Mouse (Mus musculus) neural tube, embryonic 12.5 days (tissue): ENCODE data around the gene Zfp638. TPM values are rescaled to one million over a fixed set of nuclear protein-coding genes. Genes with fewer than 3 reads are reported as not detected.

Experiments used
- ATAC-seq: fragments of 200-750 bp; cut with Nextera tagmentation; 2 replicates; pipeline ENCODE4 v1.8.0; 2017; ENCODE audit warnings: low read depth, mild to moderate bottlenecking, moderate TSS enrichment, moderate library complexity; ENCODE audit not compliant: low FRiP score
- H3K27ac ChIP-seq: fragments of 300-500 bp; sonication (generic); 2 replicates; pipeline ENCODE4 v1.5.1; 2016
- H3K27me3 ChIP-seq: fragments of 300-500 bp; sonication (generic); replicated peaks from 2 replicates; pipeline ENCODE4 v1.6.1; 2016; ENCODE audit warnings: mild to moderate bottlenecking
- H3K36me3 ChIP-seq: fragments of 300-500 bp; sonication (generic); 2 replicates; pipeline ENCODE4 v1.6.1; 2016; ENCODE audit warnings: mild to moderate bottlenecking
- H3K4me1 ChIP-seq: fragments of 300-500 bp; sonication (generic); 2 replicates; pipeline ENCODE4 v1.6.1; 2016
- H3K4me2 ChIP-seq: fragments of 300-500 bp; sonication (generic); replicated peaks from 2 replicates; pipeline ENCODE4 v1.6.1; 2016; ENCODE audit warnings: mild to moderate bottlenecking
- H3K4me3 ChIP-seq: fragments of 300-500 bp; sonication (generic); 2 replicates; pipeline ENCODE4 v1.5.1; 2016
- H3K9ac ChIP-seq: fragments of 300-500 bp; sonication (generic); 2 replicates; pipeline ENCODE4 v1.6.1; 2016; ENCODE audit warnings: mild to moderate bottlenecking
- H3K9me3 ChIP-seq: fragments of 300-500 bp; sonication (generic); 2 replicates; pipeline ENCODE4 v1.6.1; 2016; ENCODE audit warnings: mild to moderate bottlenecking
- WGBS: fragments of 180-500 bp; shearing (Covaris S2); methylation state at CpG from one replicate; pipeline ENCODE4 v1.1.7; 2016; 5-methylcytosine and 5-hydroxymethylcytosine counted together
- polyA plus RNA-seq: library from polyadenylated mRNA; unstranded; fragments of >200 nt; fragmentation: Nextera tagmentation; extraction: Ambion mirVana; gene quantifications from 2 replicates; pipeline ENCODE4 v1.2.1, GENCODE M21; 2016

Gene Zfp638
- polyA plus RNA-seq, 1 experiment from 2014 or later, result 92.4 TPM

DNA sequence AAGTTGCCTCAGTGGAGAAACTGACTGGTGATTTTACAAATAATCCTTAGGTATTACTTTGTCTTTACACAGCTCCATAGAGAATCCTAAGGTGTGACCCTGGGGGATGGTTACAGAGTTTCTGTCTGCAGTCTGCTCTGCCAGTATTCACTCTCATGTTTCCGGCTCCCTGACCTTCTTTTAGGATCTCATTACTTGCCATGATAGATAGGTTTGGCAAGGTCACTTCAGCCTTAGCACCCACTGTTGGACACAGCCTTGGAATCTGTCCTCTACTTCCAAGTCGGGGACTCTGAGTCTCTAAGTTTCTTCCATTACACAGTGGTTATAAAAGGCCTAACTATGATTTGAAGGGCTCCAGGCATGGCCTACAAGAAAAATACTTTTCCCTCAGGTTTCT, 17.5 kb upstream of the Zfp638 start:
- ATAC-seq, result no peak
- WGBS, result 88% methylated on average over 2 of the region's 2 CpGs
- Histone ChIP-seq H3K4me3 (no peak overlapping the region), H3K9ac (no peak overlapping the region), H3K27ac (no peak overlapping the region), H3K4me1 (no peaks in the 10 kb centered on the region), H3K9me3 (no peaks in the 10 kb centered on the region), H3K4me2 (no peak overlapping the region), H3K27me3 (no peaks in the 10 kb centered on the region), H3K36me3 (no peaks in the 10 kb centered on the region)

DNA sequence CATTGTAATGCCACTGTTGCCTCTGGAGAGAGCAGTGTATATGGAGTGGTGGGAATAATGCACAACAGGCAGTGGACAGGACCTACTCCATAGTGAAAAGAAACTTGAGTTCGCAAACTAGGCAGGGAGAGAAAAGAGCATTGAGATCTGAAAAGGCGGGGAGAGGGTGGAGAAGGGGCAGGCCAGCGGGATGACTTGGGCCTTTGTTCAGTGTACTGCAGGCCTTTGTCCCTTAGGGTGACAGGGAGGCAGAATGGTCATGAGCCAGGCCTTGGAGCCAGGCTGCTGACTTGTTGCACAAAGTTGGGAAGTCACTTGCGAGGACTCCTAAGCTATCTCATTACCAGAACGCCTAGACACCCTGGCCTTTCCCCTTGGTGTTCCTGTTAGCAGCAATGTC, 9.4 kb upstream of the Zfp638 start:
- Histone ChIP-seq H3K9me3 (no peaks in the 10 kb centered on the region), H3K27me3 (no peaks in the 10 kb centered on the region), H3K4me1 (no peaks in the 10 kb centered on the region), H3K4me3 (no peak overlapping the region), H3K27ac (no peak overlapping the region), H3K4me2 (no peak overlapping the region), H3K9ac (no peak overlapping the region), H3K36me3 (no peaks in the 10 kb centered on the region)
- ATAC-seq, result no peak
- WGBS, result 33% methylated on average over 5 of the region's 5 CpGs

DNA sequence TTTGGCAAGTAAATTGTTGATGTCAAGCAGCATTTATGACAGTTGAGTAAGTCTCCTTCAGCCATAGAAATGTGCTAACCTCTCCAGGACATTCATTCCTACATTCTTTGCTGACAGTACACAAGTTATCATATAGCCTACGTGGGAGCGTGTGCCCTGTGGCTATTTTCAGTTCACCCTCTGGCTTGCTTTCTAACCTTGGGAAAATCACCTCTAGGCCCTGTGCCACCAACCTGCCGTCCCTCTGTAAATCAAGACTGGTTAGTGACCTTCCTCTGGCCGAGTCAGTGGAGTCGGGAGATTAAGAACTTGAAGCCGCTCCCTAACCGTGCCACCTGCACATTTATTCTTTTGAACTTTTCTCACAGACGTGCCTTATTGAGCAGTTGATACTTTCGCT, 6.9 kb upstream of the Zfp638 start:
- Histone ChIP-seq H3K4me3 (no peak overlapping the region), H3K9ac (no peak overlapping the region), H3K4me2 (no peak overlapping the region), H3K27me3 (no peaks in the 10 kb centered on the region), H3K4me1 (no peaks in the 10 kb centered on the region), H3K27ac (no peak overlapping the region), H3K36me3 (no peaks in the 10 kb centered on the region), H3K9me3 (no peaks in the 10 kb centered on the region)
- no peak for ATAC-seq
- 90% methylated on average over 9 of the region's 9 CpGs for WGBS

DNA sequence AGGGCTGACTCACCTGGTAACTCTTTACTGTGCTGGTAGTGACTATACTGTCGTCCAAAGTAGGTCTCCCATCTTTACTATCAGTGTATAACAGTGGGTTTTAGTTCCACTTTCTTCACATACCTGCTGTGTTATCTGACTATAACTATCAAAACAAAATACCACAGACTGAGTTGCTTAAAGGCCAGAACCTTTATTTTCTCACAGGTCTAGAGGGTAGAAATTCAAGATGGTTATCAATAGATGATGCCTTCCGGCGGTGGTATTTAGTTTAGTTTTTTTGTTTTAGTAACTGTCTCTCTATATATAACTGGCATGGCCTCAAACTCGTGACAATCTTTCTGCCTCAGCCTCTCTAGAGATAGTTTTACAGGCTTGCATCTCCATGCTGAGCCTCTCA, 3.4 kb upstream of the Zfp638 start:
- no peak overlapping the region for H3K9ac ChIP-seq
- 75% methylated on average over 4 of the region's 4 CpGs for WGBS
- no peaks in the 10 kb centered on the region for H3K36me3 ChIP-seq
- no peak overlapping the region for H3K4me2 ChIP-seq
- no peak for ATAC-seq
- no peak overlapping the region for H3K4me3 ChIP-seq
- H3K27me3 ChIP-seq, result no peaks in the 10 kb centered on the region; the same call in 1 of the 2 replicates
- no peaks in the 10 kb centered on the region for H3K9me3 ChIP-seq
- H3K4me1 ChIP-seq, result peaks cover 8% of the 10 kb centered on the region; the same call in 1 of the 2 replicates
- no peak overlapping the region for H3K27ac ChIP-seq

DNA sequence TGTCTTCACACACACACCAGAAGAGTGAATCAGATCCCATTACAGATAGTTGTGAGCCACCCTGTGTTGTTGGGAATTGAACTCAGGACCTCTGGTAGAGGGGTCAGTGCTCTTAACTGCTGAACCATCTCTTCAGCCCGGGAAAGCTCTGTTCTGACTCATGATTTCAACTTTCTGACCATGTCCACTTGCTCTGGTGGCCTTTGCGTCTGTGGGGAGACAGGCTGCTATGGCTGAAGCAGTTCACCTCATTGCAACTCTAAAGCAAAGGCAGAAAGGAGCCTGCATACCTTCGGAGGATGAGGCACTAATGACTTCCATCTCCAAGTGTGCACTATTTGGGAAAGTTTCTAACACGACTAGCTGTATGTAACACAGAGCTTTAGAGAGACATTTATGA, 486 bp upstream of the Zfp638 start:
- 38% methylated on average over 4 of the region's 4 CpGs for WGBS

DNA sequence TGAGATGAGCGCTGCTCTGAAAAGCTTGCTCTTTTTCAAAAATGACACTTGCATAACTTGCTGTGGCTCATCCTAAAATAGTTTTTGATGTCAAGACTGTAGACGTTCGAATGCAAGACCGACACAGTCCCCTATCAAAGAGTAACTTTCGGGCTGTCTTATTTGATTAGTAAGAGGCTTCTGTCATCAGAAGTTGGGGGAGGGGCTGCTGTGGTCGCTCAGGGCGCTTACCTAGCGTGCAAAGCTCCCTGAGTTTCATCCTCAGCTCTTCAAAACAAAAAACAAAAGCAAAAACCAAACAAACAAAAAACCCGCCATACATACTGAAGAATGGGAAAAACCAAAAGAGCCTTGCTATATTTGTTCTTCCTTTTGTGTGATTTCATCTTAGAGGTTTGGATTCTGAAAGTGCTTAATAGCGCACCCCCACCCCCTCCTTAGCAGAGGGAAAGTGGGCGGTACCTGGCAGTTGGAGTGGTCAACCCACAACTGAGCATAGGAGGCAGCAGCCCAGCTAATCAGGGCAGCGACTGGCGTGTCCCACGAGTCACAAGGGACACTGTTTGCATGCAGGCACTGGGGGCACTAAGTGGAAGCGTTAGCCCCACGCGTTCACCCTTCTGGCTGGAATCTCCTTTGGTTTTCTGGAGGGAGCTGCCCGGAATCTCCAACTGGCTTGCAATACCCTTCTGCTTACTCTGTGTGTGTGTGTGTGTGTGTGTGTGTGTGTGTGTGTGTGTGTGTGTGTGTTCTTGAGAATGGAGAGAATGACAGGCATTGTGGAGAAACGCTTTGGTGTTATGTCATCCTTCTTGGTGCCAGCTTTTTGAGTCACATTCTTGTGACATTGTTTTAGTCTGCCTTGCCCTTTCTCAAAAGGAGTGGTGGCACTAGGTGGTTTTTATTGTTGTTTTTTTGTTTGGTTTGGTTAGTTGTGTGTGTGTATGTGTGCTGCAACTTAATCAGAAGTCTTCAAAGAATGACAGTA, 983 bp downstream of the Zfp638 start:
- 3% methylated on average over 19 of the region's 19 CpGs for WGBS
- H3K4me2 ChIP-seq, result peak overlapping the region; percentile 99
- peak overlapping the region; percentile 60; the same call in 1 of the 2 replicates for H3K9ac ChIP-seq
- ATAC-seq, result 0 out of 2 replicates have a peak, but pooled peaks have one; percentile 31
- H3K27ac ChIP-seq, result no peak overlapping the region
- H3K27me3 ChIP-seq, result no peaks in the 10 kb centered on the region; the same call in 1 of the 2 replicates
- H3K36me3 ChIP-seq, result no peaks in the 10 kb centered on the region
- H3K4me1 ChIP-seq, result peaks cover 8% of the 10 kb centered on the region; the same call in 1 of the 2 replicates
- H3K4me3 ChIP-seq, result peak overlapping the region; percentile 64
- no peaks in the 10 kb centered on the region for H3K9me3 ChIP-seq

More for the DNA sequence above, 486 bp upstream of the Zfp638 start:
- ATAC-seq, result peak; percentile 34
- Histone ChIP-seq H3K9me3 (no peaks in the 10 kb centered on the region), H3K4me2 (peak overlapping the region; percentile 99), H3K4me1 (peaks cover 8% of the 10 kb centered on the region; the same call in 1 of the 2 replicates), H3K27me3 (no peaks in the 10 kb centered on the region; the same call in 1 of the 2 replicates), H3K4me3 (no peak overlapping the region), H3K27ac (no peak overlapping the region), H3K36me3 (no peaks in the 10 kb centered on the region), H3K9ac (no peak overlapping the region)

DNA sequence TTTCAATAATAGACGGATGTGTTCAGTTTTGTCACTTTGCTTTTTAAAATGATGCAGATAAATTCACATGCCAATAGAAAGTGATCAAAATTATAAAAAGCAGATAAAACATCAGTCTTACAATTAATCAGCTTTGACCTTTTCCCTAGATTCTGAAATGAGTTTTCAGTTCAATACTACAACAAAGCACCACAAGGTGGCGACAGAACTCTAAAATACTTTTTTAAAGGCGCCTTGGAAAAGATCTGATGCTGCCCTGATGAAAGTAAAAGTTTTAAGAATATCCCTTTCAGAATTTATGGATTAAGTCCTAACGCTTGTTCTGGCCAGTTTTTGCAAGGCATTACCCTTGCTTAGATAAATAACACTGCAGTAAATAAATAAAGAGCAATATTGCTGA, 12.9 kb downstream of the Zfp638 start:
- Histone ChIP-seq H3K4me2 (peak overlapping the region; percentile 12; the same call in 1 of the 2 replicates), H3K9ac (no peak overlapping the region), H3K9me3 (no peaks in the 10 kb centered on the region), H3K27ac (no peak overlapping the region), H3K4me3 (no peak overlapping the region), H3K27me3 (no peaks in the 10 kb centered on the region), H3K36me3 (no peaks in the 10 kb centered on the region), H3K4me1 (no peaks in the 10 kb centered on the region)
- WGBS, result 3% methylated on average over 4 of the region's 4 CpGs
- ATAC-seq, result no peak

DNA sequence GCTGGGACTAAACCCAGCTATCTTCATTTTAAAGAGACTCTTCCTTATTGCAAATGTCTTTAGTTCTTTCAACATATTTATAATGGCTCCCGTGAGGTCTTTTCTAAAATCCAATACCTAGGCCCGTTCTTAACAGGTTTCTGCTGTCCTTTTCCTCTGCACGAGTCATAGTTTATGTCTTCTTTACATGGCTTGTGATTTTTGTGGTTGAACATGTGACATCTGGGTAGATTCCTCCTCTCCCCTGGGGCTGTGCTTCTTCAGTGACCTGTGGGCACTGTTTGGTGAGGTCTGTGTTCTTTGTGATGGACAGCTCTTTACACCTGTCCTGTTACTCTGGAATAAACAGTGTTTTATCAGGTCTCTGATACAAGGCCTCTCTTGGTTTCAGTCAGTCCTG, 19.9 kb downstream of the Zfp638 start:
- H3K9me3 ChIP-seq, result no peaks in the 10 kb centered on the region
- H3K27ac ChIP-seq, result no peak overlapping the region
- ATAC-seq, result no peak
- no peaks in the 10 kb centered on the region for H3K36me3 ChIP-seq
- H3K4me3 ChIP-seq, result no peak overlapping the region
- H3K27me3 ChIP-seq, result no peaks in the 10 kb centered on the region
- WGBS, result 85% methylated on average over 3 of the region's 3 CpGs
- no peaks in the 10 kb centered on the region for H3K4me1 ChIP-seq
- H3K9ac ChIP-seq, result no peak overlapping the region
- no peak overlapping the region for H3K4me2 ChIP-seq

DNA sequence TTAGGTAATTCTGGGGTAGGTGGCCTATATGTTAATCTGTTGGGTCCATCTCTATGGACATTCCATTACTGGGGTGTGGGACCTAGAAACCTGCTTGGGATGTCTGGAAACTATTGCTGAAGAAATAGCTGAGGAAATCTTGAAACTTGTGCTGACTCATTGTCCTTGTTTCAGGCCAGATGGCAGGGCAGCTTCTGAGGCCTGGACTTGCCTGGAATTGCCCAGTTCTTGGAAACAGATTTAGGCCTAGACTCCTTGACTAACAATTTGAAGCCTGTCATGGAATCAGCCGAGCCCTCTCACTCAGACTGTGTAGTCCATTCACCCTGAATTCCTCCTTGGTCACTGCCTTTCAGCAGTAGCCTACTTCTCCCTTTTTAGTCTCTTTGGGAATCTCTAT, 21.9 kb downstream of the Zfp638 start:
- Histone ChIP-seq H3K4me1 (no peaks in the 10 kb centered on the region), H3K27me3 (no peaks in the 10 kb centered on the region), H3K4me2 (no peak overlapping the region), H3K9ac (no peak overlapping the region), H3K27ac (no peak overlapping the region), H3K4me3 (no peak overlapping the region), H3K36me3 (no peaks in the 10 kb centered on the region), H3K9me3 (no peaks in the 10 kb centered on the region)
- WGBS, result 74% methylated on average over 1 of the region's 1 CpGs
- ATAC-seq, result no peak

DNA sequence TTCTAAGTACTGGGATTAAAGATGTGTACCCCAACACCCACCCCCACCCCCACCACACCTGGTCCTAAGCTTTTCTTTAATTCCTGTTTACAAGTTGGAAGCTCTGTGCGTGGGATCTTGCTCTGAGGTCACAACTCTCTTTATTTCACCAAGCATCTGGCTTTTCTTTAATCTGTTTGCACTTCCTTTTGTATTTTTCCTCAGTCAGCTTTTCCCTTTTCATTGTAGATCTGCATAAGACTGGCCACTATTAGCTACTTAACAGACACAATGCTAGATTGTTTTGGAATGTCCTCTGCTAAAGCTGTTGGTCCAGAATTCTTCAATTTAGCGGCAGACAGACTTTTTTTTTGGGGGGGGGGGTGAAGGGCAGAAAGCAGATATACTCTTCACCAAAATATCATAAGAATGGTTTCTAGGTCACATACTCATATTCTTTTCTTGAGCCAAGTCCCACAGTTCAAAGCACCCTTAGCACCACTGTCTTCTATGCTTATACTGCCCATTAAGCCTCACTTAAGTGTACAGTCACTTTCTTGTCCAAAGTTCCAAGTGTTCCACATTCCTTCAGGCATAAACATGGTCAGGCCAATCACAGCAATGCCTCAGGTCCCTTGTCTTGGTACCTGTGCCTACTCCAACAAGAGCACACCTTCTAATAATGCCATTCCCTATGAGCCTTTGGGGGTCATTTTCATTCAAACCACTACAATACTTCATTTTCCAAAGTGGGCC, 23.5 kb downstream of the Zfp638 start:
- H3K4me3 ChIP-seq, result no peak overlapping the region

DNA sequence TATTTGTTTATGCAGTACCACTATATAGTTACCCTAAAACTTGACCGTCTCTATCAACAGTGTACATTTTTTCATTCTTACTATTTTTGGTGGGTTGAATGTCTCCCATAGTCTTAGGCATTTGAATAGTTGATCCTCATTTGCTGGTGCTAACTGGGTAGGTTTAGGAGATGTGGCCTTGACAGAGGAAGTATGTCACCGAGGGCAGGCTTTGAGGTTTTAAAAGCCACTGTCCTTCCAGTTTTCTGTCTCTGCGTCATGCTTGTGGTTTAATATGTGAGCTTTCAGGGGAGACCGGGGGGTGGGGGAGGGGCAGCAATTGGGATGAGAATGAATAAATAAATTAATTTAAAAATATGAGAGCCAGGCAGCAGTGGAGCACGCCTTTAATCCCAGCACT, 24.3 kb downstream of the Zfp638 start:
- Histone ChIP-seq H3K4me2 (no peak overlapping the region), H3K36me3 (no peaks in the 10 kb centered on the region)
- WGBS, result 90% methylated on average over 5 of the region's 5 CpGs

More for the DNA sequence above, 23.5 kb downstream of the Zfp638 start:
- Histone ChIP-seq H3K27me3 (no peaks in the 10 kb centered on the region), H3K27ac (no peak overlapping the region), H3K4me1 (no peaks in the 10 kb centered on the region), H3K36me3 (no peaks in the 10 kb centered on the region), H3K9ac (no peak overlapping the region), H3K4me2 (no peak overlapping the region), H3K9me3 (no peaks in the 10 kb centered on the region)
- WGBS, result 42% methylated on average over 2 of the region's 2 CpGs
- no peak for ATAC-seq

DNA sequence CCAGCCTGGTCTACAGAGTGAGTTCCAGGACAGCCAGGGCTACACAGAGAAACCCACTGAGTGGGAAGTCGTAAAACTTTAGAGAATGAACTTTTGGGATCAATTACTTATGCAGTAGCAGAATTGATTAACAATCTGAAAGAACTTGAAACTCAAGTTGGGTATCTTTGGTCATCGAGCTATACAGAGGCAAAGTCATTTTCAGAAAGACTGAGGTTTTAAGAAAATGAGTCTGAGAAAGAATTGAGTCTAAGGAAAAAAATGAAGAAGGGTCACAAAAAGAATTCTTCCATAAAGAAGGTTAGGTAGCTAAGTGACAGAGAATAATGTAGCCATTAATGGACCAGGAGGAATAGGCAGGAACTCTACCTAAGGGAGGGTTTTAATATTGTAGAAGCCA, 24.8 kb downstream of the Zfp638 start:
- no peak overlapping the region for H3K27ac ChIP-seq
- H3K4me2 ChIP-seq, result no peak overlapping the region
- no peaks in the 10 kb centered on the region for H3K27me3 ChIP-seq
- H3K9ac ChIP-seq, result no peak overlapping the region
- 87% methylated on average over 2 of the region's 2 CpGs for WGBS
- no peak overlapping the region for H3K4me3 ChIP-seq
- ATAC-seq, result no peak
- H3K4me1 ChIP-seq, result no peaks in the 10 kb centered on the region
- no peaks in the 10 kb centered on the region for H3K9me3 ChIP-seq
- H3K36me3 ChIP-seq, result no peaks in the 10 kb centered on the region

More for the DNA sequence above, 24.3 kb downstream of the Zfp638 start:
- no peaks in the 10 kb centered on the region for H3K4me1 ChIP-seq
- H3K9ac ChIP-seq, result no peak overlapping the region
- no peak for ATAC-seq
- H3K4me3 ChIP-seq, result no peak overlapping the region
- H3K27ac ChIP-seq, result no peak overlapping the region
- no peaks in the 10 kb centered on the region for H3K27me3 ChIP-seq
- H3K9me3 ChIP-seq, result no peaks in the 10 kb centered on the region
